Mouse (Mus musculus): ENCODE measurements around the gene Hist2h2ac. TPM values are rescaled to one million over a fixed set of nuclear protein-coding genes. Genes with fewer than 3 reads are reported as not detected.
A peak's percentile ranks its signal among the peaks of the same experiment; 100 is the strongest.
"Not testable (repeated sequence)": the region's sequence is repeated elsewhere in the genome, so short reads cannot be mapped to it uniquely, and the experiment has no call there.

Gene Hist2h2ac
- polyA plus RNA-seq, 3 experiments from 2014 or later: 7.4 to 11.6 (median 8.1) TPM

DNA sequence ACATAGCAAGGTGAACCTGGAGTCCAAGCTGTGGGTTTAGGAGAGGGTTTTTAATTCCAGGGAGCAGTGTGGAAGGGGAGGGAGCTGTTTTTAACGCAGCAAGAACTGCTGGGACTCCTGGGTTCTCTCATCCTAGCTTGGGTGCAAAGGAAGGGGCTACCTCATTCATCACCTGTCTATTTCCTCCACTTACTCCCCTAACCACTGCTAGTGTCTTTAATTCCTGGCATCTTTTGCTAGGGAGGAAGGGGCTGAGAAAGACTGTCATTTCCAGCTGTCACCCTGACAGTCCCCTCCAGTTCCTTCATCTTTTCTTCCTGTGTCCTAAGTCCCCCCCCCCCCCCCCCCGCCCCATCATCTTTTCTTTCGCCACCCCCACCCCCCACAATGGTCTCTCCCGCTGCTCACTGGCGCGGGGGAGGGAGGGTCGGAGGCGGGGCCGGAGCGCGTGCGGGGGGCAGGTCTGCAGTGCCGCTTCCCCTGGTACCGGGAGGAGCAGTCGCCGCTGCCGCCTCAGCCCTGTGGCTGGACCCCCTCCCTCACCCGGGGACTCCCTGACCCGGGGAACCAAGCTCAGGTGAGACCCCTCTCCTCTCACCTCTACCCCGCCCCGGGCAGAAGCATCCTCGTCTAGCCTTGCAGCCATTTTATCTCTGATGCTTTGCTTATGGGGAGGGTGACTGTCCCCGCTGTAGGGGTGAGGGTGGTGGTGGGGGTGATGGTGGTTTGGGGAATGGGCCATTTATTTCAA, 39.8 kb downstream of the Hist2h2ac start, which contains the start of gene Sv2a:
Gene Sv2a (plus strand): TSS at position 425 of the 751 bp plus-strand sequence.
- ATAC-seq: peak; percentile 70

DNA sequence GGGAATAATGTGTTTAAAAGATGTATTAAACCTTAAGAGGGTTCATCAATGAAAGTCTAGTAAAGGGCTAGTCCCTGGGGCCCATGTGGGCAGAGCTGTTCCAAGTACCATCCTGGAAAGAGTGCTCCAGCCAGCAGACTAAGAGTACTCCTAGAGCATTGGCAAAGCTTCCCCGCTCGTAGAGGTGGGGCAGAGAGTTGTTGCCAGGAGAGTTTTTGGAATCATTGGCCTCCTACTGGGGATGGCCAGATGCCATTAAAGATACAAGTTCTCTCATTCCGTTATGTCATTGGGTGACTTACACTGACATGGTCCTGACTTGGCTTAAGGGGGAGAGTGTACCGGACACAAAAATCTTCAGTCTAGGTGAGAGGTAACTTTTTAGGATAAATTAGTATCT, 41.1 kb downstream of the Hist2h2ac start:
- no peak for ATAC-seq

DNA sequence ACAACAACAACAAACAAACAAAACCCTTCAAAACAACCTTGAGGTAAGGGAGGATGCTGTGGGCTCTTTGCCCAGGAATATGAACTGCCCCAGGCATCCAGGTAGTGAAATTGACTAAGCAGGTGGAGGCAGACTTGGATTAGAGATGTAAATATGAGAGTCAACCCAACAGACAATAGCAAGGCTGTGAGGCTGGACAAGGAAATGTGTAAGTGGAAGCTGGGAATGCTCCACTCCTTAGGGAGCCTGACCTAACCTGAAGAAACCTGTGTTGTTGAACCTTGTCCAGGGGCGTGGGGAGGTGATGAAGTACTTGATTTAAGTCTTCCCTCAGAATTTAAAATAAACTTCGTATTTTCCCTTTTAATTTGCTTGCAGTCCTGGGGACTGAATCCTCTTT, 41.8 kb downstream of the Hist2h2ac start:
- no peak for ATAC-seq

DNA sequence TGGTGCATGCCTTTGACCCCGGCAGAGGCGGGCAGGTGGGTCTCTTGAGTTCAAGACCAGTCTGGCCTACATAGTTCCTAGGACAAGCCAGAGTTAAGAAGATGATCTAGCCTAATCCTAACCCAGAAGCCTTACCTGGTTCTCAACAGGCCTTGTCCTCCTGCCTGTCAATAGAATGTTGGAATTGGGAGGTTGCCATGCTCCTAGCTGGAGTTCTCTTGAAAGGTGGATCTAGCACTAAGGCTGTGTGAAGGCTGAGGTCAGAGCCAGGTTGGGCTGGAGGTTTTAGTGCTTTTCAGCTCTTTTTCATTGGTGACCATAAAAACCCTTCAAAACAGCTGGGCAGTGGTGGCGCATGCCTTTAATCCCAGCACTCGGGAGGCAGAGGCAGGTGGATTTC, 42.3 kb downstream of the Hist2h2ac start:
- ATAC-seq: no peak

DNA sequence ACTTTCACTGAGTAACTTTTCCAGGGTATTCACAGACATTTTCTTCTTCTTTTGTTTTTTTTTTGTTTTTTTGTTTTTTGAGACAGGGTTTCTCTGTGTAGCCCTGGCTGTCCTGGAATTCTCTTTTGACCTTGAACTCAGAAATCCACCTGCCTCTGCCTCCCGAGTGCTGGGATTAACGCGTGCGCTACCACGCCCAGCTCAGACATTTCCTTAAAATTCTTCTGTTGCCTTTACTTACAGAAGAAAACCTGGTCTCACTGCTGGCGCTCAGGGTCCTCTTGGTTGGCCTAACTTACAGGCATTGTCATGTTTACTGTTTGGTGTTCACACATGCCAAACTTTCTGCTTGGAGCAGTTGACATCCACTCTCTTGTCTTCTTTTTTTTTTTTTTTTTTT, 45.4 kb downstream of the Hist2h2ac start:
- no peak for ATAC-seq

DNA sequence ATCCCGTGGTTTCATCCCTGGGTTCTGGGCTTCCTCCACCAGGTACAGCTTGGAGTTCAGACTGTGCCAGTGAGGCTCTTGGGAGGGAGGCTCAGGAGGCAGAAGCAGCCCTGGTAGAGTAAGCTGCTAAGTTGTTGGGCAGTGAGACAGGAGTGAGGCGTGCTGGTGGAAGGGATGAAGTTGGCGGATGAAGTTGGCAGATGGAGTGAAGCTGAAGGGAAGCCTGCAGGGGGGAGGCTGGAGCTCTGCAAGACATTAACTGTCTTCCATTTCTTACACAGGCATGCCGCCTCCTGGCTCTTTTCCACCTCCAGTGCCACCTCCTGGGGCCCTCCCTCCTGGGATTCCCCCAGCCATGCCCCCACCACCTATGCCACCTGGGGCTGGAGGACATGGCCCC, 46.6 kb downstream of the Hist2h2ac start:
- ATAC-seq: not testable (repeated sequence)

DNA sequence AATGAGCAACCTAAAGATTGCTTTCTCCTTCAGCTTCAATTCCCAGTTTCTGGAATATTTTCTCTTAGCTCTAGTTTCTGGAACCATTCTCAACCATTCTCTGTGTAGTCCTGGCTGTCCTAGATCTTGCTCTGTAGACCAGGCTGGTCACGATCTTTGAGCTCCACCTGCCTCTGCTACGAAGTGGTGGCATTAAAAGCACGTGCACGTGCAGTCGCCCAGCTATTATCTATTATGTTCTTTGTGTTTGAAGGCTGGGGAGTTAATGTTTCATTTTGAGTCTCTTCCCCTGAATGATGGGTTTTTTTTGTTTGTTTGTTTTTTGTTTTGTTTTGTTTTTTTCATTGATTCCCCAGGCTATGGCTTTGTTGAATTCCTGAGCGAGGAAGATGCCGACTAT, 47.5 kb downstream of the Hist2h2ac start:
- ATAC-seq: no peak

DNA sequence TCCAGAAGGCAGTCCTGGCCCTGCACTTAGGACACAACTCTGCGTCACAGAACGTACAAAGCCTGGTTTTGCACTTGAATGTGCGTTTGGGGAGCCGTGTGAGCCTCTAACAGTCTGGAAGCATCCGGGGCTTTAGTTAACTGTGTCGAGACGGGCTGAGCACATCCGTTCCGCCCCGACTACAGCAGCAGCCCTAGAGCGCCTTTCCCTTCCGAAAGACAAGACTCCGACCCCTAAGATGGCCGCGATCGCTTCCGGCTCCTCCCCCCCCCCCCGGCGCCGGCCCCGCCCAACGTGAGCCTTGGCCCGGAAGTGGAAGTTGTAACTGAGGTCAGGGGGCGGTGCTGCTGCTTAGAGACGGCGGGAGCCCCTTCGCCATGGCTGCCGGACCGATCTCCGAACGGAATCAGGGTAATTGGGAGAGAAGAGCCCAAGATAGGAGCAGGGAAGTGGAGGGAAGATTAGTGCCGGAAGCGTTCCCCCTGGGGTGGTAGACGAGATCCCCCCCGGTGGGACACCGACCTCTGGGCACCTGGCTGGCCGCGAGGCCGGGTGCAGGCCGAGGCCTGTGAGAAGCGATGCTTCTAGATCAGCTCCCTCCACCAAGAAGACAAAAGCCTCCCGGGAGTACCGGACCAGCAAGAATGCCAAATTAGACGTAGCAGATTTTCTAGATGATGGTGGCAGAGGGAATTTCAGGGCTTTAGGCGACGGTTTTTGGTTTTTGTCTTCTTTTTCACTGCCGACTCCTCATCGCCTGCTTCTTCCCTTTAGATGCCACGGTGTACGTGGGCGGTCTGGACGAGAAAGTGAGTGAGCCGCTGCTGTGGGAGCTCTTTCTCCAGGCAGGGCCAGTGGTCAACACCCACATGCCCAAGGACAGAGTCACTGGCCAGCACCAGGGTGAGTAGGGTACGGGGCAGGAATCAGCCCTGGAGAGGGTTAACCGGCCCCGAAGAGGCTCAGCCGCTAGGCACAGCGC, 48.2 kb downstream of the Hist2h2ac start, which contains the start of gene Sf3b4:
Gene Sf3b4 (plus strand): TSS at position 136 of the 982 bp plus-strand sequence.
- peak; percentile 93 for ATAC-seq

DNA sequence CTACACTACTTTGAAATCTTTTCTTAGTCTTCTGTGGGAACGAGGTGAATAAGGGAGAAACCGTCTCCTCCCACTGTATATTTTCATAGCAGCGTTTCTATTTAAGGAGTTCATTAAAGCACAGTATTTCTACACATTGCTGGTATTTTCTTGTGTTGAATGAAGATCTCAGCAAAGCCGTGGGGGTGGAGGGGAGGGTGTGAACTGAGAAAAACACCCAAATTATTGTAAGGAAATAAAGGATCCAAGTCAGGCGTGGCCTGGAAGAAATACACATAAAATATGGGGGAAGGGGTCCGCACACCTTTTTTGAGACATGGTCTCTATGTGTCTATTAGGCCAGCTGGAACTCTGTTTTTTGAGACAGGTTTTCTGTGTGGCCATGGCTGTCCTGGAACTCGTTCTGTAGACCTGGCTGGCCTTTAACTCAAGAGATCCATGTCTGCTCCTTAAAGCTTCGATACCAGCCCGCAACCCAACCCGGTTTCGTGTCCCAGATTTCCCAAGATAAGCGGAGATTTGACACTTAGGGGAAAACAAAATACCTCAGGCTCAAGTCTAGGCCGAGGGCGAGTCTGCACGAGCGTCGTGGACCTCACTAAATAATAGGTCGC, 49.0 kb downstream of the Hist2h2ac start:
- no peak for ATAC-seq

DNA sequence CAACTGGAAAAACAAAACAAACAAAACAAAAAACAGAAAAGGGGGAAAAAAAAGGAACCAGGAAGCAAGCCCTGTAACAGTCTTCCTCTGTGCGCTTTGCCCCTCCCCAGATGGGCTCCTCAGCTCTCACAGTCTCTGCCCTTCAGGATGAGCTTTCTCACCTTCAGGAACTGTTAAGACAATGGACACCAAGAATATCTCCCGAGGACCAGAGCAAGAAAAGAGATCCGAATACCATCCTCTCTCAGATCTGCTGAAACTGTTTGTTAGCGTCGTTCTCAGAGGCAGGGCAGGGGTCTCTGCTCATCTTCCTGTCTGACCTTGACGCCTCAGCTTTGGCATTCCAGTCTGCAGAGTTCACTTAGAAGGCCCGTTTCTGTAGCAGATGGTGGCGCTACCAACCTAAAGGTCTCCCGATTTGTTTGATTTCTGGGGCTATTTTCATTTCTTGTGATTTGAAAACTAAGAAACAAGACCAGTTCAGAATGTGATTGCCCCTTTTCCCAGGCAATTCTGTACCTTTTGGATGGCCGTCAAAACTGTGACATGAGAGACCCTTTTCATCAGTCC, 49.6 kb downstream of the Hist2h2ac start:
- no peak for ATAC-seq

Other genes with a start within 250 kb of the Hist2h2ac start
- gene Plekho1, start 224.9 kb downstream of the Hist2h2ac start, polyA plus RNA-seq (2017; shearing (Covaris generic)): 10 to 100 TPM; 10.3 to 27.1 (median 15.9) TPM
- gene Vps45, start 162.4 kb downstream of the Hist2h2ac start, polyA plus RNA-seq (2017; shearing (Covaris generic)): 10 to 100 TPM; 21.2 to 23.9 (median 23.9) TPM
- gene Otud7b, start 116.4 kb downstream of the Hist2h2ac start, polyA plus RNA-seq (2017; shearing (Covaris generic)): 10 to 100 TPM in 1 of 3 experiments, 1 to 10 TPM in 2; 7.4 to 13.1 (median 9.9) TPM
- 1 to 10 TPM; 1.8 to 2.6 (median 2.0) TPM for gene Mtmr11, start 58.9 kb downstream of the Hist2h2ac start, polyA plus RNA-seq (2017; shearing (Covaris generic))
- 10 to 100 TPM; 53.4 to 82.6 (median 56.6) TPM for gene Sf3b4, start 48.5 kb downstream of the Hist2h2ac start, polyA plus RNA-seq (2017; shearing (Covaris generic))
- 1 to 10 TPM; 1.2 to 1.5 (median 1.4) TPM for gene Sv2a, start 39.7 kb downstream of the Hist2h2ac start, polyA plus RNA-seq (2017; shearing (Covaris generic))
- gene Bola1, start 1.2 kb downstream of the Hist2h2ac start, polyA plus RNA-seq (2017; shearing (Covaris generic)): 10 to 100 TPM; 23.4 to 36.1 (median 32.1) TPM
- 1 to 10 TPM in 1 of 3 experiments, not detected in 2; 1.4 TPM for gene Hist2h2ab, start 1.0 kb downstream of the Hist2h2ac start, polyA plus RNA-seq (2017; shearing (Covaris generic))
- gene Hist2h2be, start 239 bp upstream of the Hist2h2ac start, polyA plus RNA-seq (2017; shearing (Covaris generic)): 1 to 10 TPM in 2 of 3 experiments, under 1 TPM in 1; 0.38 to 2.2 (median 2.0) TPM
- gene Hist2h3c2, start 18.2 kb upstream of the Hist2h2ac start, polyA plus RNA-seq (2017; shearing (Covaris generic)): 1 to 10 TPM in 1 of 3 experiments, not detected in 2; 1.5 TPM
- 100 to 1,000 TPM in 1 of 3 experiments, 10 to 100 TPM in 2; 36.1 to 104 (median 53.6) TPM for gene Hist2h2aa2, start 19.4 kb upstream of the Hist2h2ac start, polyA plus RNA-seq (2017; shearing (Covaris generic))
- 10 to 100 TPM in 2 of 3 experiments, 1 to 10 TPM in 1; 9.6 to 22.0 (median 11.1) TPM for gene Hist2h2aa1, start 24.6 kb upstream of the Hist2h2ac start, polyA plus RNA-seq (2017; shearing (Covaris generic))
- gene Hist2h3c1, start 25.8 kb upstream of the Hist2h2ac start, polyA plus RNA-seq (2017; shearing (Covaris generic)): not detected
- gene Hist2h4, start 42.4 kb upstream of the Hist2h2ac start, polyA plus RNA-seq (2017; shearing (Covaris generic)): 1 to 10 TPM; 1.3 to 7.4 (median 5.9) TPM
- 10 to 100 TPM in 1 of 3 experiments, 1 to 10 TPM in 2; 4.8 to 44.5 (median 9.0) TPM for gene Hist2h3b, start 47.8 kb upstream of the Hist2h2ac start, polyA plus RNA-seq (2017; shearing (Covaris generic))
- 10 to 100 TPM in 2 of 3 experiments, 1 to 10 TPM in 1; 5.7 to 28.2 (median 20.9) TPM for gene Hist2h2bb, start 48.9 kb upstream of the Hist2h2ac start, polyA plus RNA-seq (2017; shearing (Covaris generic))
- gene Fcgr1, start 73.1 kb upstream of the Hist2h2ac start, polyA plus RNA-seq (2017; shearing (Covaris generic)): under 1 TPM in 1 of 3 experiments, not detected in 2; 0.43 TPM
- not detected for gene BC107364, start 231.4 kb upstream of the Hist2h2ac start, polyA plus RNA-seq (2017; shearing (Covaris generic))